Mouse (Mus musculus) ES-Bruce4 (cell line): ENCODE data around the gene Me1.

ENCODE experiments used
- CTCF ChIP-seq: IDR thresholded peaks from one replicate; pipeline ENCODE4 v1.8.1; 2011; ENCODE audit warnings: low read depth, low read length
- EP300 ChIP-seq: IDR thresholded peaks from 2 replicates; pipeline ENCODE4 v1.6.1; 2011; ENCODE audit warnings: low read depth, low read length; ENCODE audit not compliant: insufficient read depth
- POLR2A ChIP-seq: IDR thresholded peaks from one replicate; pipeline ENCODE4 v1.8.1; 2011; ENCODE audit warnings: low read length; ENCODE audit not compliant: insufficient read depth

GRCm38 (mm10) chr9:86710091-86710634 is 14.4 kb upstream of the Me1 start:
- TF ChIP-seq CTCF (no peak), POLR2A (no peak), EP300 (no peak)
